Comparison of ENCODE assay signal across 8 mouse cellular contexts in genomic region chr13:102646271-102646771, GRCm38 (mm10). TPM values are rescaled to one million over a fixed set of nuclear protein-coding genes. Genes with fewer than 3 reads are reported as not detected.
DNase-seq lines count a peak whose midpoint lies in the region; ATAC-seq and TF ChIP-seq lines count a peak whose summit lies in the region.

No protein-coding gene starts in this region.

- DNase-seq in forebrain, embryonic 14.5 days (ENCODE audit: low spot score): no peak
- DNase-seq in ZHBTc4 (ENCODE audit: low read depth, low spot score): peak; percentile 48
- peak; percentile 16 for DNase-seq in heart, postnatal 25 days (ENCODE audit: low spot score)
- peak; percentile 28 for DNase-seq in lung, adult 2 months
- no peak for DNase-seq in urinary bladder, adult 2 months (ENCODE audit: low spot score)

- no peak for TF ChIP-seq CTCF in lung, adult 2 months (IDR thresholded peaks at IDR 0.05; ENCODE audit: insufficient read depth, low read length)

- WGBS in forebrain, embryonic 12.5 days: 76% methylated on average over 10 of the region's 10 CpGs
- WGBS in forebrain, embryonic 14.5 days: 75% methylated on average over 10 of the region's 10 CpGs
- 32% methylated on average over 10 of the region's 10 CpGs for WGBS in lung, adult 2 months
- WGBS in midbrain, embryonic 16.5 days: 63% methylated on average over 10 of the region's 10 CpGs

- no peak for TF ChIP-seq POLR2A in lung, adult 2 months (IDR thresholded peaks at IDR 0.05; ENCODE audit: borderline replicate concordance, extremely low read depth, low read depth, low read length)

- intact Hi-C loops in heart, postnatal 25 days (cut with DNase I): loop anchor here (5.0 to 10.0 kb wide), 6 partner anchors 312 to 1752 kb away; no protein-coding TSS in a partner anchor

- no peaks in the 10 kb centered on the region for H3K36me3 ChIP-seq in forebrain, embryonic 12.5 days (replicated peaks)
- no peaks in the 10 kb centered on the region for H3K36me3 ChIP-seq in forebrain, embryonic 14.5 days (ENCODE audit: control insufficient read depth, insufficient read depth, low read length)
- H3K36me3 ChIP-seq in midbrain, embryonic 16.5 days (ENCODE audit: control insufficient read depth, insufficient read depth, low read length): no peaks in the 10 kb centered on the region

- H3K4me3 ChIP-seq in forebrain, embryonic 12.5 days (replicated peaks): no peak overlapping the region
- H3K4me3 ChIP-seq in forebrain, embryonic 14.5 days (ENCODE audit: low read depth, low read length): no peak overlapping the region
- H3K4me3 ChIP-seq in lung, adult 2 months (replicated peaks; ENCODE audit: extremely low read depth, low read depth, low read length): no peak overlapping the region
- H3K4me3 ChIP-seq in midbrain, embryonic 16.5 days (ENCODE audit: low read depth, low read length): no peak overlapping the region

- H3K9me3 ChIP-seq in forebrain, embryonic 12.5 days: no peaks in the 10 kb centered on the region
- no peaks in the 10 kb centered on the region for H3K9me3 ChIP-seq in forebrain, embryonic 14.5 days (replicated peaks; ENCODE audit: control insufficient read depth, low read length)
- no peaks in the 10 kb centered on the region for H3K9me3 ChIP-seq in midbrain, embryonic 16.5 days (replicated peaks; ENCODE audit: control insufficient read depth, low read length, poor library complexity, severe bottlenecking)

- H3K9ac ChIP-seq in forebrain, embryonic 12.5 days: no peak overlapping the region
- no peak overlapping the region for H3K9ac ChIP-seq in forebrain, embryonic 14.5 days (ENCODE audit: low read length)
- H3K9ac ChIP-seq in midbrain, embryonic 16.5 days (ENCODE audit: low read depth, low read length): no peak overlapping the region

- no peaks in the 10 kb centered on the region; the same call in 1 of the 2 replicates for H3K4me1 ChIP-seq in forebrain, embryonic 12.5 days
- H3K4me1 ChIP-seq in forebrain, embryonic 14.5 days (ENCODE audit: control insufficient read depth, insufficient read depth, low read length): peaks cover 9% of the 10 kb centered on the region
- peaks cover 5% of the 10 kb centered on the region for H3K4me1 ChIP-seq in lung, adult 2 months (ENCODE audit: control insufficient read depth, insufficient read depth, low read length)
- peaks cover 4% of the 10 kb centered on the region; the same call in 1 of the 2 replicates for H3K4me1 ChIP-seq in midbrain, embryonic 16.5 days (ENCODE audit: control insufficient read depth, insufficient read depth, low read length)

- H3K4me2 ChIP-seq in forebrain, embryonic 12.5 days: no peak overlapping the region
- H3K4me2 ChIP-seq in forebrain, embryonic 14.5 days (ENCODE audit: low read length): no peak overlapping the region
- no peak overlapping the region for H3K4me2 ChIP-seq in midbrain, embryonic 16.5 days (ENCODE audit: low read length)

- 0 out of 2 replicates have a peak, but pooled peaks cover 3% of the 10 kb centered on the region for H3K27me3 ChIP-seq in forebrain, embryonic 12.5 days
- no peaks in the 10 kb centered on the region for H3K27me3 ChIP-seq in forebrain, embryonic 14.5 days (replicated peaks; ENCODE audit: control insufficient read depth, insufficient read depth, low read length)
- no peaks in the 10 kb centered on the region for H3K27me3 ChIP-seq in midbrain, embryonic 16.5 days (ENCODE audit: control insufficient read depth, insufficient read depth, low read depth, low read length)

- ATAC-seq in forebrain, embryonic 12.5 days (ENCODE audit: low FRiP score): 0 out of 2 replicates have a peak, but pooled peaks have one; percentile 2
- no peak for ATAC-seq in forebrain, embryonic 14.5 days
- ATAC-seq in midbrain, embryonic 16.5 days: no peak
- ATAC-seq in activated CD4-positive, CD25-positive, alpha-beta regulatory T cell, adult 4 months: no peak

- H3K27ac ChIP-seq in forebrain, embryonic 12.5 days: no peak overlapping the region
- H3K27ac ChIP-seq in forebrain, embryonic 14.5 days (ENCODE audit: low read depth, low read length): no peak overlapping the region
- no peak overlapping the region for H3K27ac ChIP-seq in midbrain, embryonic 16.5 days (ENCODE audit: low read length)

RNA-seq across cellular contexts. Expression of gene Cd180, which starts 47.0 kb away (rescaled TPM):
- 0.50 and 0.55 TPM in 2 replicates for polyA plus RNA-seq in forebrain, embryonic 12.5 days (2016; fragmentation: Nextera tagmentation; extraction: Ambion mirVana)
- polyA plus RNA-seq in forebrain, embryonic 14.5 days (2014; fragmentation: Nextera tagmentation; extraction: Ambion mirVana): 0.66 and 1.8 TPM in 2 replicates
- 1 to 10 TPM in 1 of 2 experiments, under 1 TPM in 1; 0.57 to 1.1 TPM for total RNA-seq in heart, postnatal 25 days (2021)
- 2.8 and 3.9 TPM in 2 replicates for polyA plus RNA-seq in lung, adult 2 months (2012; rRNA removed)
- 1.6 and 3.3 TPM in 2 replicates for polyA plus RNA-seq in urinary bladder, adult 2 months (2012; rRNA removed)
- polyA plus RNA-seq in midbrain, embryonic 16.5 days (2015; fragmentation: Nextera tagmentation; extraction: Ambion mirVana): 0.58 and 0.94 TPM in 2 replicates
- 1 to 10 TPM in 1 of 2 experiments, under 1 TPM in 1; 0.67 to 1.3 TPM for polyA plus RNA-seq in activated CD4-positive, CD25-positive, alpha-beta regulatory T cell, adult 4 months (2017; shearing (Covaris generic))

Comparison
In these comparisons a context has a peak if more than half of its experiments do, and no peak if none do; other contexts are left out.
1. DNase-seq: peak in ZHBTc4 (single experiment), heart, postnatal 25 days (single experiment) and lung, adult 2 months (single experiment); none in forebrain, embryonic 14.5 days (single experiment) and urinary bladder, adult 2 months (single experiment).